Mouse (Mus musculus) splenic B cell, adult 2 months (primary cell): ENCODE measurements around the gene Lyrm4.

Experiments
- DNase-seq: peaks from one replicate; pipeline ENCODE4 v3.0.0-alpha.2; 2011; ENCODE audit warnings: low read depth, low spot score
- H3K27me3 ChIP-seq: 2 replicates; pipeline ENCODE4 v1.6.1; 2012; ENCODE audit warnings: mild to moderate bottlenecking, low read length, moderate library complexity, mixed read lengths; ENCODE audit not compliant: control insufficient read depth, poor library complexity, insufficient read depth, severe bottlenecking
- H3K36me3 ChIP-seq: 2 replicates; pipeline ENCODE4 v1.6.1; 2012; ENCODE audit warnings: mild to moderate bottlenecking, low read length, moderate library complexity, mixed read lengths; ENCODE audit not compliant: control insufficient read depth, poor library complexity, insufficient read depth, severe bottlenecking

Lyrm4 gene

GRCm38 (mm10) chr13:36066676-36067075, 50.6 kb downstream of the Lyrm4 start:
- DNase-seq = no peak
- no peaks in the 10 kb centered on the region for H3K27me3 ChIP-seq
- H3K36me3 ChIP-seq = no peaks in the 10 kb centered on the region

GRCm38 (mm10) chr13:36057489-36057888, 59.8 kb downstream of the Lyrm4 start:
- Histone ChIP-seq H3K36me3 (0 out of 2 replicates have a peak, but pooled peaks cover 1% of the 10 kb centered on the region), H3K27me3 (no peaks in the 10 kb centered on the region)
- no peak for DNase-seq

GRCm38 (mm10) chr13:36056925-36057324, 60.4 kb downstream of the Lyrm4 start:
- no peak for DNase-seq
- Histone ChIP-seq H3K36me3 (0 out of 2 replicates have a peak, but pooled peaks cover 1% of the 10 kb centered on the region), H3K27me3 (no peaks in the 10 kb centered on the region)

- Histone ChIP-seq H3K27me3 (no peaks in the 10 kb centered on the region), H3K36me3 (0 out of 2 replicates have a peak, but pooled peaks cover 1% of the 10 kb centered on the region)
- DNase-seq = no peak
Observed at GRCm38 (mm10) chr13:36056509-36056908, 60.8 kb downstream of the Lyrm4 start.

GRCm38 (mm10) chr13:36035528-36035927, 81.8 kb downstream of the Lyrm4 start:
- no peak for DNase-seq
- H3K36me3 ChIP-seq = no peaks in the 10 kb centered on the region
- no peaks in the 10 kb centered on the region for H3K27me3 ChIP-seq

GRCm38 (mm10) chr13:36031959-36032358, 85.4 kb downstream of the Lyrm4 start:
- no peaks in the 10 kb centered on the region for H3K36me3 ChIP-seq
- no peak for DNase-seq
- H3K27me3 ChIP-seq = no peaks in the 10 kb centered on the region

GRCm38 (mm10) chr13:36019309-36020274, 97.7 kb downstream of the Lyrm4 start:
- peak; percentile 85 for DNase-seq
- Histone ChIP-seq H3K36me3 (no peaks in the 10 kb centered on the region), H3K27me3 (no peaks in the 10 kb centered on the region)

GRCm38 (mm10) chr13:36018017-36018416, 99.3 kb downstream of the Lyrm4 start:
- Histone ChIP-seq H3K36me3 (no peaks in the 10 kb centered on the region), H3K27me3 (no peaks in the 10 kb centered on the region)
- no peak for DNase-seq

- H3K36me3 ChIP-seq = no peaks in the 10 kb centered on the region
- DNase-seq = no peak
- no peaks in the 10 kb centered on the region for H3K27me3 ChIP-seq
Observed at GRCm38 (mm10) chr13:36015636-36016035, 101.7 kb downstream of the Lyrm4 start.

GRCm38 (mm10) chr13:36009981-36010380, 107.3 kb downstream of the Lyrm4 start:
- no peak for DNase-seq
- H3K27me3 ChIP-seq = no peaks in the 10 kb centered on the region
- no peaks in the 10 kb centered on the region for H3K36me3 ChIP-seq

GRCm38 (mm10) chr13:36000798-36001197, 116.5 kb downstream of the Lyrm4 start:
- Histone ChIP-seq H3K36me3 (no peaks in the 10 kb centered on the region), H3K27me3 (no peaks in the 10 kb centered on the region)
- DNase-seq = no peak

GRCm38 (mm10) chr13:35997606-35998005, 119.7 kb downstream of the Lyrm4 start:
- no peak for DNase-seq
- H3K36me3 ChIP-seq = no peaks in the 10 kb centered on the region

GRCm38 (mm10) chr13:35995696-35996426, 121.5 kb downstream of the Lyrm4 start:
- no peak for DNase-seq
- H3K36me3 ChIP-seq = no peaks in the 10 kb centered on the region
- H3K27me3 ChIP-seq = no peaks in the 10 kb centered on the region

More at GRCm38 (mm10) chr13:35997606-35998005, 119.7 kb downstream of the Lyrm4 start:
- H3K27me3 ChIP-seq = no peaks in the 10 kb centered on the region

- DNase-seq = no peak
- Histone ChIP-seq H3K36me3 (no peaks in the 10 kb centered on the region), H3K27me3 (no peaks in the 10 kb centered on the region)
Observed at GRCm38 (mm10) chr13:35995231-35995630, 122.1 kb downstream of the Lyrm4 start.

- Histone ChIP-seq H3K36me3 (no peaks in the 10 kb centered on the region), H3K27me3 (no peaks in the 10 kb centered on the region)
- DNase-seq = no peak
Observed at GRCm38 (mm10) chr13:35994067-35994466, 123.3 kb downstream of the Lyrm4 start.
